Mouse (Mus musculus) olfactory bulb, adult 2 months (tissue): ENCODE measurements around the gene Zfp990.
"Not testable (repeated sequence)": the region's sequence is repeated elsewhere in the genome, so short reads cannot be mapped to it uniquely, and the experiment has no call there.

Experiments
- CTCF ChIP-seq: fragments of 200-500 bp; IDR thresholded peaks from 2 replicates; pipeline ENCODE4 v1.5.1; 2012; ENCODE audit warnings: low read depth, mild to moderate bottlenecking, low read length, moderate library complexity; ENCODE audit not compliant: insufficient read depth
- POLR2A ChIP-seq: fragments of 200-500 bp; IDR thresholded peaks from 2 replicates; pipeline ENCODE4 v1.6.1; 2012; ENCODE audit warnings: mild to moderate bottlenecking, low read depth, low read length, moderate library complexity; ENCODE audit not compliant: insufficient read depth

- not testable (repeated sequence) for TF ChIP-seq POLR2A, CTCF
These were observed 66.1 kb downstream of the Zfp990 start for GRCm38 (mm10) chr4:145576623-145577022.
